Mouse (Mus musculus) hindbrain, postnatal 0 days (tissue): ENCODE measurements around the gene Tmc8. TPM values are rescaled to one million over a fixed set of nuclear protein-coding genes. Genes with fewer than 3 reads are reported as not detected.

Experiments
- ATAC-seq: fragments of 200-750 bp; cut with Nextera tagmentation; 2 replicates; pipeline ENCODE4 v1.8.0; 2017; ENCODE audit warnings: mild to moderate bottlenecking, moderate TSS enrichment, moderate library complexity
- DNase-seq: peaks from one replicate; pipeline ENCODE4 v3.0.0-alpha.2; 2015; ENCODE audit warnings: low spot score
- H3K27ac ChIP-seq: fragments of 300-500 bp; sonication (generic); 2 replicates; pipeline ENCODE4 v1.5.1; 2014; ENCODE audit warnings: mild to moderate bottlenecking
- H3K27me3 ChIP-seq: fragments of 300-500 bp; sonication (generic); 2 replicates; pipeline ENCODE4 v1.6.1; 2014; ENCODE audit warnings: low read length, mixed read lengths; ENCODE audit not compliant: insufficient read depth
- H3K36me3 ChIP-seq: fragments of 300-500 bp; sonication (generic); 2 replicates; pipeline ENCODE4 v1.6.1; 2014; ENCODE audit warnings: low read length, mixed read lengths; ENCODE audit not compliant: insufficient read depth
- H3K4me1 ChIP-seq: fragments of 300-500 bp; sonication (generic); 2 replicates; pipeline ENCODE4 v1.6.1; 2014; ENCODE audit warnings: antibody characterized with exemption, low read length, mixed read lengths; ENCODE audit not compliant: insufficient read depth
- H3K4me2 ChIP-seq: fragments of 300-500 bp; sonication (generic); 2 replicates; pipeline ENCODE4 v1.6.1; 2014; ENCODE audit warnings: low read depth, mild to moderate bottlenecking, low read length, moderate library complexity, mixed read lengths
- H3K4me3 ChIP-seq: fragments of 300-500 bp; sonication (generic); 2 replicates; pipeline ENCODE4 v1.5.1; 2014; ENCODE audit warnings: low read length
- H3K9ac ChIP-seq: fragments of 300-500 bp; sonication (generic); replicated peaks from 2 replicates; pipeline ENCODE4 v1.6.1; 2014; ENCODE audit warnings: mild to moderate bottlenecking, low read length, moderate library complexity, mixed read lengths
- H3K9me3 ChIP-seq: fragments of 300-500 bp; sonication (generic); 2 replicates; pipeline ENCODE4 v1.6.1; 2016; ENCODE audit warnings: low read length, mixed read lengths
- CTCF ChIP-seq: IDR thresholded peaks from 2 replicates; pipeline ENCODE4 v1.5.1; 2016; ENCODE audit warnings: antibody characterized with exemption, control low read depth, low read depth
- WGBS: fragments of 180-500 bp; shearing (Covaris S2); extraction: QIAGEN DNeasy Blood & Tissue Kit; methylation state at CpG from one replicate; pipeline ENCODE4 v1.1.7; 2014; 5-methylcytosine and 5-hydroxymethylcytosine counted together
- polyA plus RNA-seq: library from polyadenylated mRNA; unstranded; fragments of >200 nt; fragmentation: Nextera tagmentation; extraction: Ambion mirVana; gene quantifications from 2 replicates; pipeline ENCODE4 v1.2.1, GENCODE M21; 2015
- total RNA-seq: library from RNA; depleted of rRNA; stranded (reverse); fragments of >200 nt; gene quantifications from 2 replicates; pipeline ENCODE4 v1.2.3, GENCODE M21; 2014

Gene Tmc8
- total and polyA plus RNA-seq, 2 experiments from 2014 or later = 0.44 to 0.73 TPM

GRCm38 (mm10) chr11:117821868-117822267 is 40.0 kb downstream of the Tmc8 start:
- ATAC-seq = no peak
- WGBS = 90% methylated on average over 9 of the region's 9 CpGs

GRCm38 (mm10) chr11:117822728-117823241 is 40.9 kb downstream of the Tmc8 start:
- H3K9ac ChIP-seq = no peak overlapping the region
- H3K36me3 ChIP-seq = no peaks in the 10 kb centered on the region

More at GRCm38 (mm10) chr11:117821868-117822267, 40.0 kb downstream of the Tmc8 start:
- no peak for DNase-seq
- H3K27me3 ChIP-seq = no peaks in the 10 kb centered on the region
- peaks cover 9% of the 10 kb centered on the region; the same call in 1 of the 2 replicates for H3K4me1 ChIP-seq
- no peaks in the 10 kb centered on the region for H3K9me3 ChIP-seq
- no peak overlapping the region for H3K9ac ChIP-seq
- no peak overlapping the region for H3K27ac ChIP-seq
- no peak overlapping the region for H3K4me2 ChIP-seq
- no peak overlapping the region for H3K4me3 ChIP-seq
- TF ChIP-seq CTCF = no peak
- no peaks in the 10 kb centered on the region for H3K36me3 ChIP-seq

GRCm38 (mm10) chr11:117823411-117823810 is 41.5 kb downstream of the Tmc8 start:
- DNase-seq = no peak
- TF ChIP-seq CTCF = no peak
- WGBS = 93% methylated on average over 6 of the region's 6 CpGs
- peaks cover 9% of the 10 kb centered on the region; the same call in 1 of the 2 replicates for H3K4me1 ChIP-seq
- H3K27me3 ChIP-seq = no peaks in the 10 kb centered on the region
- no peak for ATAC-seq
- no peak overlapping the region for H3K27ac ChIP-seq
- H3K4me2 ChIP-seq = no peak overlapping the region
- H3K36me3 ChIP-seq = no peaks in the 10 kb centered on the region
- H3K9me3 ChIP-seq = no peaks in the 10 kb centered on the region
- H3K9ac ChIP-seq = no peak overlapping the region
- no peak overlapping the region for H3K4me3 ChIP-seq

More at GRCm38 (mm10) chr11:117822728-117823241, 40.9 kb downstream of the Tmc8 start:
- 56% methylated on average over 7 of the region's 7 CpGs for WGBS
- ATAC-seq = no peak
- DNase-seq = no peak
- no peaks in the 10 kb centered on the region for H3K9me3 ChIP-seq
- no peak overlapping the region for H3K4me3 ChIP-seq
- no peak overlapping the region for H3K27ac ChIP-seq
- peaks cover 9% of the 10 kb centered on the region; the same call in 1 of the 2 replicates for H3K4me1 ChIP-seq
- no peak for TF ChIP-seq CTCF
- no peaks in the 10 kb centered on the region for H3K27me3 ChIP-seq
- no peak overlapping the region for H3K4me2 ChIP-seq

- Histone ChIP-seq H3K27ac (no peak overlapping the region), H3K4me2 (peak overlapping the region; percentile 60), H3K4me3 (peak overlapping the region; percentile 39; the same call in 1 of the 2 replicates), H3K27me3 (no peaks in the 10 kb centered on the region), H3K4me1 (peaks cover 13% of the 10 kb centered on the region), H3K36me3 (no peaks in the 10 kb centered on the region), H3K9me3 (no peaks in the 10 kb centered on the region), H3K9ac (no peak overlapping the region)
- ATAC-seq (peak; percentile 87), DNase-seq (peak; percentile 90)
- WGBS = 11% methylated on average over 23 of the region's 23 CpGs
- TF ChIP-seq CTCF = peak; percentile 96
Measured at GRCm38 (mm10) chr11:117824060-117824969, 42.4 kb downstream of the Tmc8 start.

- H3K27me3 ChIP-seq = no peaks in the 10 kb centered on the region
- no peak for TF ChIP-seq CTCF
- H3K9me3 ChIP-seq = no peaks in the 10 kb centered on the region
- H3K9ac ChIP-seq = peak within 1 kb of the TSS; percentile 40
- H3K27ac ChIP-seq = peak within 1 kb of the TSS; percentile 62; the same call in 1 of the 2 replicates
- H3K36me3 ChIP-seq = no peaks in the 10 kb centered on the region
- DNase-seq (peak; percentile 88), ATAC-seq (peak; percentile 49; the same call in 1 of the 2 replicates)
- H3K4me2 ChIP-seq = peak within 1 kb of the TSS; percentile 60
- peak within 1 kb of the TSS; percentile 39 for H3K4me3 ChIP-seq
- WGBS = under 1% methylated on average over 34 of the region's 34 CpGs
- peaks cover 14% of the 10 kb centered on the region for H3K4me1 ChIP-seq
Measured at GRCm38 (mm10) chr11:117825333-117826101, 43.6 kb downstream of the Tmc8 start, which contains the start of the genes Afmid and Tk1. Afmid (plus strand) TSS chr11:117825924. Tk1 (minus strand) TSS chr11:117826092.

GRCm38 (mm10) chr11:117826164-117826563 is 44.3 kb downstream of the Tmc8 start:
- Histone ChIP-seq H3K4me3 (peak overlapping the region; percentile 39), H3K4me2 (peak overlapping the region; percentile 60), H3K27ac (peak overlapping the region; percentile 62; the same call in 1 of the 2 replicates), H3K9ac (peak overlapping the region; percentile 40), H3K27me3 (no peaks in the 10 kb centered on the region), H3K36me3 (no peaks in the 10 kb centered on the region), H3K4me1 (peaks cover 14% of the 10 kb centered on the region), H3K9me3 (no peaks in the 10 kb centered on the region)
- DNase-seq = peak; percentile 39
- ATAC-seq = peak; percentile 25; the same call in 1 of the 2 replicates
- 4% methylated on average over 5 of the region's 5 CpGs for WGBS
- TF ChIP-seq CTCF = no peak
